Mouse (Mus musculus): Measurements from ENCODE around the gene Kat8. TPM values are rescaled to one million over a fixed set of nuclear protein-coding genes. Genes with fewer than 3 reads are reported as not detected.
A peak's percentile ranks its signal among the peaks of the same experiment; 100 is the strongest.

The Kat8 gene
- polyA plus RNA-seq, 1 experiment = 12.2 TPM

GRCm38 (mm10) chr7:127875627-127876001 is 36.7 kb upstream of the Kat8 start:
- Histone ChIP-seq H3K27ac (ENCODE audit: insufficient read depth, low read depth, low read length) (peak overlapping the region; percentile 70), H3K4me3 (ENCODE audit: insufficient read depth, low read depth, low read length) (peak overlapping the region; percentile 75), H3K4me1 (ENCODE audit: control insufficient read depth, insufficient read depth, low read length) (peaks cover 8% of the 10 kb centered on the region; the same call in 1 of the 2 replicates), H3K36me3 (ENCODE audit: control insufficient read depth, insufficient read depth, low read length) (no peaks in the 10 kb centered on the region; the same call in 1 of the 2 replicates), H3K27me3 (replicated peaks; ENCODE audit: control insufficient read depth, insufficient read depth, low read length) (no peaks in the 10 kb centered on the region)
- WGBS = under 1% methylated on average over 43 of the region's 43 CpGs
- TF ChIP-seq POLR2A (IDR thresholded peaks at IDR 0.05; ENCODE audit: low read depth, low read length) (no peak), CTCF (conservative IDR thresholded peaks at IDR 0.05; ENCODE audit: insufficient read depth, insufficient read length, low read depth, low read length) (no peak)
- DNase-seq = peak; percentile 94

DNA sequence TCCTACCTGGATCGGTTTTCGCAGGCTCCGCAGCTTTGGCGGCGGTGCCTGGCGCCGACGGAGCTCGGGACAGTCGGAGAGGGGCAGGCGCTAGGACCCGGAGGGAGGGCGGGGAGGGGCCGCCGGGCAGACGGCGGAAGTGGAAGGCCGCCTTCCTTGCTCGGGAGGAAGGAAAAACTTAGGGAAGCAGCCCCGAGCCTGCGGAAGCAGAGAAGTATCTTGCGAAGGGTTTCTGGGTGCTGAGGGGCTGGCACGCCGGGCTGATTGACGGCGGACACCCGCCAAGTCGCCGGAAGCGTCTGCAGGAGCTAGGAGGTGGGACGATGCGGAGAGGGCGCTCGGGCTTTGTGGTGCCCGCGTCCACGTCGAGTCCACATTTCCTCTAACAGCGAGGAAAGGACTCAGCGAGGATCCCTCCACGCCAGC is 36.3 kb upstream of the Kat8 start, which contains the start of gene Zfp646:
TSS of gene Zfp646 (plus strand) at position 181 of the 426 bp plus-strand sequence.
- DNase-seq = peak; percentile 84
- H3K27ac ChIP-seq (ENCODE audit: insufficient read depth, low read depth, low read length) = peak within 1 kb of the TSS; percentile 95
- WGBS = under 1% methylated on average over 41 of the region's 41 CpGs
- TF ChIP-seq CTCF (conservative IDR thresholded peaks at IDR 0.05; ENCODE audit: insufficient read depth, insufficient read length, low read depth, low read length) = no peak
- TF ChIP-seq POLR2A (IDR thresholded peaks at IDR 0.05; ENCODE audit: low read depth, low read length) = no peak
- peak within 1 kb of the TSS; percentile 75 for H3K4me3 ChIP-seq (ENCODE audit: insufficient read depth, low read depth, low read length)
- peaks cover 8% of the 10 kb centered on the region; the same call in 1 of the 2 replicates for H3K4me1 ChIP-seq (ENCODE audit: control insufficient read depth, insufficient read depth, low read length)
- no peaks in the 10 kb centered on the region for H3K27me3 ChIP-seq (replicated peaks; ENCODE audit: control insufficient read depth, insufficient read depth, low read length)
- no peaks in the 10 kb centered on the region; the same call in 1 of the 2 replicates for H3K36me3 ChIP-seq (ENCODE audit: control insufficient read depth, insufficient read depth, low read length)

GRCm38 (mm10) chr7:127876467-127877348 is 35.6 kb upstream of the Kat8 start, which contains the start of gene Zfp668:
TSS of gene Zfp668 (minus strand) at chr7:127876828.
- WGBS = under 1% methylated on average over 60 of the region's 60 CpGs
- no peaks in the 10 kb centered on the region; the same call in 1 of the 2 replicates for H3K36me3 ChIP-seq (ENCODE audit: control insufficient read depth, insufficient read depth, low read length)
- peak within 1 kb of the TSS; percentile 95 for H3K27ac ChIP-seq (ENCODE audit: insufficient read depth, low read depth, low read length)
- H3K27me3 ChIP-seq (replicated peaks; ENCODE audit: control insufficient read depth, insufficient read depth, low read length) = no peaks in the 10 kb centered on the region
- TF ChIP-seq CTCF (conservative IDR thresholded peaks at IDR 0.05; ENCODE audit: insufficient read depth, insufficient read length, low read depth, low read length) = no peak
- TF ChIP-seq POLR2A (IDR thresholded peaks at IDR 0.05; ENCODE audit: low read depth, low read length) = peak; percentile 82
- H3K4me3 ChIP-seq (ENCODE audit: insufficient read depth, low read depth, low read length) = peak within 1 kb of the TSS; percentile 75
- DNase-seq = peak; percentile 95
- peaks cover 8% of the 10 kb centered on the region; the same call in 1 of the 2 replicates for H3K4me1 ChIP-seq (ENCODE audit: control insufficient read depth, insufficient read depth, low read length)

- Histone ChIP-seq H3K27me3 (replicated peaks; ENCODE audit: control insufficient read depth, insufficient read depth, low read length) (no peaks in the 10 kb centered on the region), H3K36me3 (ENCODE audit: control insufficient read depth, insufficient read depth, low read length) (no peaks in the 10 kb centered on the region; the same call in 1 of the 2 replicates), H3K27ac (ENCODE audit: insufficient read depth, low read depth, low read length) (no peak overlapping the region), H3K4me1 (ENCODE audit: control insufficient read depth, insufficient read depth, low read length) (peaks cover 12% of the 10 kb centered on the region; the same call in 1 of the 2 replicates), H3K4me3 (ENCODE audit: insufficient read depth, low read depth, low read length) (no peak overlapping the region)
- DNase-seq = no peak
- TF ChIP-seq CTCF (conservative IDR thresholded peaks at IDR 0.05; ENCODE audit: insufficient read depth, insufficient read length, low read depth, low read length) (no peak), POLR2A (IDR thresholded peaks at IDR 0.05; ENCODE audit: low read depth, low read length) (no peak)
- whole genome bisulfite sequencing = 95% methylated on average over 9 of the region's 9 CpGs
Measured at GRCm38 (mm10) chr7:127879301-127879700, 33.0 kb upstream of the Kat8 start.

- TF ChIP-seq CTCF (conservative IDR thresholded peaks at IDR 0.05; ENCODE audit: insufficient read depth, insufficient read length, low read depth, low read length) (no peak), POLR2A (IDR thresholded peaks at IDR 0.05; ENCODE audit: low read depth, low read length) (no peak)
- H3K4me1 ChIP-seq (ENCODE audit: control insufficient read depth, insufficient read depth, low read length) = peaks cover 7% of the 10 kb centered on the region; the same call in 1 of the 2 replicates
- DNase-seq = no peak
- 78% methylated on average over 12 of the region's 12 CpGs for WGBS
- H3K4me3 ChIP-seq (ENCODE audit: insufficient read depth, low read depth, low read length) = no peak overlapping the region
- no peaks in the 10 kb centered on the region for H3K27me3 ChIP-seq (replicated peaks; ENCODE audit: control insufficient read depth, insufficient read depth, low read length)
- H3K27ac ChIP-seq (ENCODE audit: insufficient read depth, low read depth, low read length) = no peak overlapping the region
- H3K36me3 ChIP-seq (ENCODE audit: control insufficient read depth, insufficient read depth, low read length) = no peaks in the 10 kb centered on the region; the same call in 1 of the 2 replicates
Measured at GRCm38 (mm10) chr7:127880431-127880830, 31.9 kb upstream of the Kat8 start.

GRCm38 (mm10) chr7:127885951-127886350 is 26.4 kb upstream of the Kat8 start:
- peak; percentile 32 for DNase-seq
- H3K27ac ChIP-seq (ENCODE audit: insufficient read depth, low read depth, low read length) = no peak overlapping the region
- no peaks in the 10 kb centered on the region; the same call in none of the 2 replicates for H3K36me3 ChIP-seq (ENCODE audit: control insufficient read depth, insufficient read depth, low read length)
- peaks cover 4% of the 10 kb centered on the region; the same call in 1 of the 2 replicates for H3K4me1 ChIP-seq (ENCODE audit: control insufficient read depth, insufficient read depth, low read length)
- no peak for TF ChIP-seq POLR2A (IDR thresholded peaks at IDR 0.05; ENCODE audit: low read depth, low read length)
- no peak for TF ChIP-seq CTCF (conservative IDR thresholded peaks at IDR 0.05; ENCODE audit: insufficient read depth, insufficient read length, low read depth, low read length)
- no peak overlapping the region for H3K4me3 ChIP-seq (ENCODE audit: insufficient read depth, low read depth, low read length)
- 44% methylated on average over 6 of the region's 6 CpGs for WGBS
- no peaks in the 10 kb centered on the region for H3K27me3 ChIP-seq (replicated peaks; ENCODE audit: control insufficient read depth, insufficient read depth, low read length)

- Histone ChIP-seq H3K27ac (ENCODE audit: insufficient read depth, low read depth, low read length) (no peak overlapping the region), H3K4me3 (ENCODE audit: insufficient read depth, low read depth, low read length) (no peak overlapping the region), H3K27me3 (replicated peaks; ENCODE audit: control insufficient read depth, insufficient read depth, low read length) (no peaks in the 10 kb centered on the region), H3K36me3 (ENCODE audit: control insufficient read depth, insufficient read depth, low read length) (no peaks in the 10 kb centered on the region; the same call in none of the 2 replicates), H3K4me1 (ENCODE audit: control insufficient read depth, insufficient read depth, low read length) (peaks cover 4% of the 10 kb centered on the region; the same call in 1 of the 2 replicates)
- DNase-seq = no peak
- TF ChIP-seq CTCF (conservative IDR thresholded peaks at IDR 0.05; ENCODE audit: insufficient read depth, insufficient read length, low read depth, low read length) (no peak), POLR2A (IDR thresholded peaks at IDR 0.05; ENCODE audit: low read depth, low read length) (no peak)
- WGBS = 88% methylated on average over 6 of the region's 6 CpGs
Measured at GRCm38 (mm10) chr7:127886551-127886950, 25.8 kb upstream of the Kat8 start.

Data from kidney, adult 2 months (tissue).